Mouse (Mus musculus): ENCODE data around the gene Galnt10. TPM values are rescaled to one million over a fixed set of nuclear protein-coding genes. Genes with fewer than 3 reads are reported as not detected.

The Galnt10 gene
- total and polyA plus RNA-seq, 3 experiments: 5.2 to 8.7 (median 5.6) TPM

- Histone ChIP-seq H3K9ac (ENCODE audit: low read depth, low read length) (no peak overlapping the region), H3K27me3 (ENCODE audit: control insufficient read depth, insufficient read depth, low read length) (peaks cover 45% of the 10 kb centered on the region), H3K4me1 (ENCODE audit: control insufficient read depth, insufficient read depth, low read length) (peaks cover 1% of the 10 kb centered on the region; the same call in 1 of the 2 replicates), H3K27ac (no peak overlapping the region), H3K36me3 (ENCODE audit: control insufficient read depth, insufficient read depth, low read length) (no peaks in the 10 kb centered on the region), H3K4me3 (no peak overlapping the region), H3K79me2 (replicated peaks; ENCODE audit: control insufficient read depth, insufficient read depth, low read length) (no peaks in the 10 kb centered on the region)
- DNase-seq: no peak
- WGBS: 22% methylated on average over 30 of the region's 30 CpGs
- TF ChIP-seq CTCF (IDR thresholded peaks at IDR 0.05) (no peak), POLR2A (IDR thresholded peaks at IDR 0.05; ENCODE audit: insufficient read depth, low read depth, low read length) (no peak), EP300 (IDR thresholded peaks at IDR 0.05; ENCODE audit: insufficient read depth, low read depth, low read length) (no peak)
- intact Hi-C loops (cut with DNase I): no loop called here
Measured at GRCm38 (mm10) chr11:57833296-57833977, 188.2 kb downstream of the Galnt10 start.

- Histone ChIP-seq H3K9ac (ENCODE audit: low read depth, low read length) (no peak overlapping the region), H3K27ac (no peak overlapping the region), H3K4me1 (ENCODE audit: control insufficient read depth, insufficient read depth, low read length) (no peaks in the 10 kb centered on the region), H3K27me3 (ENCODE audit: control insufficient read depth, insufficient read depth, low read length) (peaks cover 41% of the 10 kb centered on the region), H3K79me2 (replicated peaks; ENCODE audit: control insufficient read depth, insufficient read depth, low read length) (no peaks in the 10 kb centered on the region), H3K36me3 (ENCODE audit: control insufficient read depth, insufficient read depth, low read length) (no peaks in the 10 kb centered on the region), H3K4me3 (no peak overlapping the region)
- 50% methylated on average over 6 of the region's 6 CpGs for WGBS
- intact Hi-C loops (cut with DNase I): no loop called here
- TF ChIP-seq POLR2A (IDR thresholded peaks at IDR 0.05; ENCODE audit: insufficient read depth, low read depth, low read length) (no peak), CTCF (IDR thresholded peaks at IDR 0.05) (no peak), EP300 (IDR thresholded peaks at IDR 0.05; ENCODE audit: insufficient read depth, low read depth, low read length) (no peak)
- no peak for DNase-seq
Measured at GRCm38 (mm10) chr11:57834031-57834430, 188.8 kb downstream of the Galnt10 start.

GRCm38 (mm10) chr11:57835331-57835730, 190.1 kb downstream of the Galnt10 start:
- no peaks in the 10 kb centered on the region for H3K79me2 ChIP-seq (replicated peaks; ENCODE audit: control insufficient read depth, insufficient read depth, low read length)
- H3K36me3 ChIP-seq (ENCODE audit: control insufficient read depth, insufficient read depth, low read length): no peaks in the 10 kb centered on the region
- no peak overlapping the region for H3K9ac ChIP-seq (ENCODE audit: low read depth, low read length)
- no peaks in the 10 kb centered on the region for H3K4me1 ChIP-seq (ENCODE audit: control insufficient read depth, insufficient read depth, low read length)
- WGBS: 53% methylated on average over 2 of the region's 2 CpGs
- TF ChIP-seq EP300 (IDR thresholded peaks at IDR 0.05; ENCODE audit: insufficient read depth, low read depth, low read length) (no peak), CTCF (IDR thresholded peaks at IDR 0.05) (no peak), POLR2A (IDR thresholded peaks at IDR 0.05; ENCODE audit: insufficient read depth, low read depth, low read length) (no peak)
- H3K4me3 ChIP-seq: no peak overlapping the region
- H3K27me3 ChIP-seq (ENCODE audit: control insufficient read depth, insufficient read depth, low read length): peaks cover 32% of the 10 kb centered on the region
- intact Hi-C loops (cut with DNase I): no loop called here
- DNase-seq: no peak
- H3K27ac ChIP-seq: no peak overlapping the region

- H3K27me3 ChIP-seq (ENCODE audit: control insufficient read depth, insufficient read depth, low read length): peaks cover 30% of the 10 kb centered on the region
- no peak for DNase-seq
- no peak overlapping the region for H3K4me3 ChIP-seq
- H3K9ac ChIP-seq (ENCODE audit: low read depth, low read length): no peak overlapping the region
- no peak for TF ChIP-seq CTCF (IDR thresholded peaks at IDR 0.05)
- no peak for TF ChIP-seq EP300 (IDR thresholded peaks at IDR 0.05; ENCODE audit: insufficient read depth, low read depth, low read length)
- TF ChIP-seq POLR2A (IDR thresholded peaks at IDR 0.05; ENCODE audit: insufficient read depth, low read depth, low read length): no peak
- intact Hi-C loops (cut with DNase I): no loop called here
- no peak overlapping the region for H3K27ac ChIP-seq
- H3K36me3 ChIP-seq (ENCODE audit: control insufficient read depth, insufficient read depth, low read length): no peaks in the 10 kb centered on the region
- no peaks in the 10 kb centered on the region for H3K79me2 ChIP-seq (replicated peaks; ENCODE audit: control insufficient read depth, insufficient read depth, low read length)
- H3K4me1 ChIP-seq (ENCODE audit: control insufficient read depth, insufficient read depth, low read length): no peaks in the 10 kb centered on the region
- 36% methylated on average over 3 of the region's 3 CpGs for WGBS
Measured at GRCm38 (mm10) chr11:57835931-57836330, 190.7 kb downstream of the Galnt10 start.

- TF ChIP-seq EP300 (IDR thresholded peaks at IDR 0.05; ENCODE audit: insufficient read depth, low read depth, low read length) (no peak), CTCF (IDR thresholded peaks at IDR 0.05) (no peak), POLR2A (IDR thresholded peaks at IDR 0.05; ENCODE audit: insufficient read depth, low read depth, low read length) (no peak)
- no peaks in the 10 kb centered on the region for H3K36me3 ChIP-seq (ENCODE audit: control insufficient read depth, insufficient read depth, low read length)
- H3K4me1 ChIP-seq (ENCODE audit: control insufficient read depth, insufficient read depth, low read length): no peaks in the 10 kb centered on the region
- H3K27ac ChIP-seq: no peak overlapping the region
- H3K27me3 ChIP-seq (ENCODE audit: control insufficient read depth, insufficient read depth, low read length): peaks cover 29% of the 10 kb centered on the region
- no peaks in the 10 kb centered on the region for H3K79me2 ChIP-seq (replicated peaks; ENCODE audit: control insufficient read depth, insufficient read depth, low read length)
- H3K9ac ChIP-seq (ENCODE audit: low read depth, low read length): no peak overlapping the region
- H3K4me3 ChIP-seq: no peak overlapping the region
- DNase-seq: no peak
- 32% methylated on average over 9 of the region's 9 CpGs for WGBS
- intact Hi-C loops (cut with DNase I): no loop called here
Measured at GRCm38 (mm10) chr11:57836401-57836800, 191.2 kb downstream of the Galnt10 start.

Other genes starting within 250 kb of the Galnt10 start
- 10 to 100 TPM; 37.7 to 42.4 TPM for gene Fam114a2, start 126.8 kb upstream of the Galnt10 start, total RNA-seq (2021)
- gene Fam114a2, start 126.8 kb upstream of the Galnt10 start, polyA plus RNA-seq (2012; rRNA removed): 26.1 and 32.2 TPM in 2 replicates
- 10 to 100 TPM; 11.1 to 12.5 TPM for gene Mfap3, start 126.8 kb upstream of the Galnt10 start, total RNA-seq (2021)
- 7.3 and 8.6 TPM in 2 replicates for gene Mfap3, start 126.8 kb upstream of the Galnt10 start, polyA plus RNA-seq (2012; rRNA removed)
- gene Sap30l, start 156.2 kb downstream of the Galnt10 start, total RNA-seq (2021): 10 to 100 TPM; 43.2 to 49.2 TPM
- gene Sap30l, start 156.2 kb downstream of the Galnt10 start, polyA plus RNA-seq (2012; rRNA removed): 18.8 and 21.2 TPM in 2 replicates
- not detected for gene Hand1, start 187.4 kb downstream of the Galnt10 start, total RNA-seq (2021)
- gene Hand1, start 187.4 kb downstream of the Galnt10 start, polyA plus RNA-seq (2012; rRNA removed): not detected in 2 replicates

All from heart, adult 2 months (tissue).